Mouse (Mus musculus): Measurements from ENCODE around the gene Galnt15.

DNA sequence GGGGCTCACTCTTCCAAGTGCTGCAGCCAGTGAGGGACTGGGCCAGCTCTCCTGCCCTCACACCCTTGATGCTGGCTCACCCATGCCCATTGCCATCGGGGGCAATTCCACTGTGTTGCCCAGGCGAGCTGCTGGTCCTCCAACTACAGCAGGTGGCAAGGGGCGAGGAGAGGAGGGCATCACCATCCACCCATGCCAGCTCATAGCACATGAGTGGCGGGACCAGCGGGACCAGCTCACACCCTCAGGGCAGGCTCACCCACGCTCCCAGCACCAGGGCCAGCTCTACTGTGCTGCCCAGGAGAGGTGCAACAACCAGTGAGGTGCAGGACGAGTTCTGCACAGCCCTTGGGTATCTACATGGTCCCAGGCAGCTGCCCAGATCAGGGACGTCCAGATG, 9.7 kb upstream of the Galnt15 start:
- TF ChIP-seq CTCF (IDR thresholded peaks at IDR 0.05; ENCODE audit: low read depth) (no peak), EP300 (IDR thresholded peaks at IDR 0.05; ENCODE audit: low read depth) (no peak)
